Mouse (Mus musculus): ENCODE results near the gene Gm5089. TPM values are rescaled to one million over a fixed set of nuclear protein-coding genes. Genes with fewer than 3 reads are reported as not detected.
A peak's percentile ranks its signal among the peaks of the same experiment; 100 is the strongest.
"Not testable (repeated sequence)": the region's sequence is repeated elsewhere in the genome, so short reads cannot be mapped to it uniquely, and the experiment has no call there.

Gm5089 gene
- polyA plus RNA-seq, 1 experiment from 2014 or later, result not detected

DNA sequence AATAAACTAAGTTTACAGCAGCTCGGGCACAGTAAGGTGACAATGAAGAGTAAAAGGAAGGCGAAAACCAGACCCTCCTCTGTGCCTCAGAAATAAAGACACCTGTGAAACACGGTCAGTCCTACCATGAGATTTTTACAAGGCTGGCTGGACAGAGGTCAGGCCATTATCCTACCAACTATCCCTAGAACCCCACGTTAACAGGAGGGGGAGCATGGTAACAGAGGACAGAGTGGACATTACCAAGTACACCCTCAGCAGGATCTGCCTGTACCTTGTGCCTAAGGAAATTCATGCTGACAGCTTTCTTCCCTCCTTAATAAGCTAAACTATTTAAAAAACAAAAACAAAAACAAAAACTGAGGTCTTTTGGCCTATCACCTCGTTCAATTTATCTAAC lies 9.3 kb upstream of the Gm5089 start:
- 43% methylated on average over 5 of the region's 5 CpGs for WGBS (ENCODE audit: insufficient replicate concordance)
- H3K27ac ChIP-seq (replicated peaks), result no peak overlapping the region
- no peaks in the 10 kb centered on the region for H3K36me3 ChIP-seq (replicated peaks)
- no peaks in the 10 kb centered on the region for H3K9me3 ChIP-seq (replicated peaks)
- H3K4me2 ChIP-seq, result no peak overlapping the region
- H3K27me3 ChIP-seq, result peaks cover 58% of the 10 kb centered on the region
- no peak for ATAC-seq (ENCODE audit: insufficient read depth)
- no peak overlapping the region for H3K4me3 ChIP-seq (replicated peaks)
- no peak overlapping the region for H3K9ac ChIP-seq
- H3K4me1 ChIP-seq (replicated peaks), result peaks cover 13% of the 10 kb centered on the region

DNA sequence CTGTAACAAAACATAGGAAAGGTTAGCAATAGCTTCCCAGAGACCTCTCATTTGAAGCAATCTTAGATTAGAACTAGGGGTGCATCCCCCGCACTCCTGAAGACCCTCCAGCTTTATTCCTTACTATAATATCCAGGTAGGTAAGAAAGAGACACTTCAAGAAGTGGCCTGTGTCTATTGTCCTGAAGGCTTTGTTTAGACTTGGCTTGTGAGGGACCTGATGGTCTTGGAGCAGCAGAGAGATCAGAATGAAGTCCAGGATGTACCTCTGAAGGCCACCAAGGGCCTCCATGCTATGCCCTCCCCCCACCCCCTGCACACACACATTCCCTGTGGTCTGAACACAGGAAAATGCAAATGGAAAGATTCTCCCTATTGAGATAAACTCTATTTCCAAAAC lies 8.9 kb upstream of the Gm5089 start:
- no peak overlapping the region for H3K27ac ChIP-seq (replicated peaks)
- peaks cover 8% of the 10 kb centered on the region for H3K4me1 ChIP-seq (replicated peaks)
- WGBS (ENCODE audit: insufficient replicate concordance), result 76% methylated on average over 1 of the region's 1 CpGs
- H3K27me3 ChIP-seq, result peaks cover 58% of the 10 kb centered on the region
- no peak overlapping the region for H3K4me3 ChIP-seq (replicated peaks)
- H3K36me3 ChIP-seq (replicated peaks), result no peaks in the 10 kb centered on the region
- ATAC-seq (ENCODE audit: insufficient read depth), result no peak
- no peak overlapping the region for H3K9ac ChIP-seq
- H3K9me3 ChIP-seq (replicated peaks), result no peaks in the 10 kb centered on the region
- no peak overlapping the region for H3K4me2 ChIP-seq

DNA sequence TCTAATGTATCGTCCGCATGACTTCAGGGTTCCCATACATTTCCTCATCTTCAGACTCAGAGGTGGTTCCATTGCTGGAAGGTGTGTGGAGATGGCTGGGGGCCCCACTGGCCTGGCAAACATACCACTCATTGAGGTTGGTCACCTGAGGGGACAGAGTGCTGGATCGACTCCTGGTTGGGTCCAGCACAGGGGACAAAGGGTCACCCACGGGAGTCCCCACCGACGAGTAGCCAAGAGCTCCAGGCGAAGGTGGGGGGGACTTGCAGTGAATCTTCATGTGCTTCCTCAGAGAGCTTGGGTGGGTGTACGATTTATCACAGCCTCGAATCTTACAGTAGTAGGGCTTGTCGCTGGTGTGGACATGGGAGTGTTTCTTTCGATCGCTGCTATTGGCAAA lies 8.4 kb upstream of the Gm5089 start:
- H3K36me3 ChIP-seq (replicated peaks); H3K27ac ChIP-seq (replicated peaks); H3K4me1 ChIP-seq (replicated peaks); H3K9me3 ChIP-seq (replicated peaks); H3K4me2 ChIP-seq; H3K9ac ChIP-seq; H3K4me3 ChIP-seq (replicated peaks); ATAC-seq (ENCODE audit: insufficient read depth): not testable (repeated sequence)
- peaks cover 58% of the 10 kb centered on the region for H3K27me3 ChIP-seq
- WGBS (ENCODE audit: insufficient replicate concordance), result 55% methylated on average over 12 of the region's 12 CpGs

DNA sequence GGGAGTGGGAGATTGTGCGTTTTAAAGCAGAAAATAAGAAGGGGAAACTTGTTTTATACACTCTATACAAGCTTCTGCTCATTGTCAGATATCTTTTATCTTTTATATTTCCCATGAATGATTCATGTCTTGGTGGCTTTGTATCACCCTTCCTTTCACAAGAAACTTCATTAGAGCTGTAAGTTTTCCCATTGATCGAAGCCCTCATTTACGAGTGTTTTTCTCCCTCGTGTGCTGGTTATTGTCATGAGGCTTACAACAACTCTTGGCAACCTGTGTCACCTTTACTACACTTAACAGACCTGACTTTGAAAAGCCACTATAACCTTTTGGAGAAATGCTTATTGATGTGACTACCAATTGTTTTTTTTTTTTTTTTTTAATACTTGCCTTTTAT lies 4.6 kb upstream of the Gm5089 start:
- no peaks in the 10 kb centered on the region for H3K36me3 ChIP-seq (replicated peaks)
- no peak overlapping the region for H3K27ac ChIP-seq (replicated peaks)
- no peaks in the 10 kb centered on the region for H3K9me3 ChIP-seq (replicated peaks)
- ATAC-seq (ENCODE audit: insufficient read depth), result no peak
- H3K4me2 ChIP-seq, result no peak overlapping the region
- peaks cover 6% of the 10 kb centered on the region for H3K4me1 ChIP-seq (replicated peaks)
- no peak overlapping the region for H3K4me3 ChIP-seq (replicated peaks)
- peaks cover 63% of the 10 kb centered on the region for H3K27me3 ChIP-seq
- H3K9ac ChIP-seq, result no peak overlapping the region
- 56% methylated on average over 4 of the region's 4 CpGs for WGBS (ENCODE audit: insufficient replicate concordance)

DNA sequence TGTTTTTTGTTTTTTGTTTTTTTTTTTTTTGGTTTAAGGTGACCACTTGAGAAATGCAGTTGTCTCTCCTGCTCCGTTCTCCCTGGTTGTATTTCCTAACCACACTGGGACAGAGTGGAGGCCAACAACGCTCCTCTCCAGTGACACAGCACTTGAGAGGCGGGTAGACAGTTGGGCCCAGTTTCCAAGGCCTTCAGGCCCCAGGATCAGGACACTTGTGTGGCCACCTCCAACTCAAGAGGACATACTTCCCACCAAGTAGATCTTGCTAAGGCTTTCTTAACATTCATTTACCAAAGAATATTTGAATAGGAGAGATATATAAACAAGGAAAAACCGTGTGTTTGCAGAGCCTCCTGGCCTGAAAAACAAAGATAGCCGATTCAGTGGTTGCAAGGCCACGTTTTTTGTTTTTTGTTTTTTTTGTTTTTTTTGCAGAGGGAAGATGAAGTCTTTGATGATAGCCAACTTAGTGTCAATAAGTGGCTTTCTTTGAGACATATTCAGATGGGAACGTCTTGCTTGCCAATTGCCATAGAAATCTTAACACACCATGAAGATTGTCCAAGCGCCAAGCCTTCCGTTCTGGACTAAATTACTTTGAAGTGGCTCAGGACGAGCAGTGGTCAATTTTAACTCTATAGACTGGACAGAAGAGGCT lies 4.1 kb upstream of the Gm5089 start:
- Histone ChIP-seq H3K4me3 (replicated peaks) (no peak overlapping the region), H3K27me3 (peaks cover 63% of the 10 kb centered on the region), H3K9me3 (replicated peaks) (no peaks in the 10 kb centered on the region), H3K27ac (replicated peaks) (no peak overlapping the region), H3K9ac (no peak overlapping the region), H3K36me3 (replicated peaks) (no peaks in the 10 kb centered on the region), H3K4me1 (replicated peaks) (peaks cover 9% of the 10 kb centered on the region), H3K4me2 (no peak overlapping the region)
- 50% methylated on average over 10 of the region's 10 CpGs for WGBS (ENCODE audit: insufficient replicate concordance)
- no peak for ATAC-seq (ENCODE audit: insufficient read depth)

DNA sequence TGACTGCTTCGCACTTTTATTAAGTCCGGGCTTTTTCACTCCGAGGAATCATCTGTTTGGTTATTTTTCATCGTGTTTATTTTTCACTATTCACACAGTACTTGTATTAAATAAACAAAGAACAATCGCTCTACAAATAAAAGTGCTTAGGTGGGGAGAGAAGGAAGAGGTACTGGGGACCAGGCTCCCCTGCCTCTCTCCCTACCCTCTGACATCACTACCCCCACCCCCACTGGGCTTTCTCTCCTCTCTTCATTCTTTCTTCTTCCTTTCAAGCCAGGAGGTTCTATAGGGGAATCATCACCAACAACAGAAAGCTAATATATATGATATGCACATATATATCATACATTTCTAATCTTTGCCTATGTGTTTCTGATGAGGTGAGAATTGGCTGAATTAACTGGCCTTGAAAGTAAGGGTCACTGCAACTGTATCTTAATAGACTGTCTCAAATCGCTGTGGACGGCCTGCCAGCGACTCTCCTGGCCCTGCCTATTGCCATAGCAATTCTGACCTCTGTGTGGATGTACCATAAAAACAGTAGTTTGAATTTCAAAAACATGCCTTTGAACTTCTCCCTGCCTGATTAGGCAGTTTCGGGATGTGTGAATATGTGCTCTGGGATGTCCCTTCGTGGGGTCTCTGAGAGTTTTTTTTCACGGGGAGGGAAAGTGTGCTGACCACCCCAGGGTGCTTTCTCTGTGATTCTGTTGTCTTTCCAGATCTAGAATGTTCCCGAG lies 3.3 kb upstream of the Gm5089 start:
- 19% methylated on average over 12 of the region's 12 CpGs for WGBS (ENCODE audit: insufficient replicate concordance)
- Histone ChIP-seq H3K27ac (replicated peaks) (no peak overlapping the region), H3K4me3 (replicated peaks) (no peak overlapping the region), H3K4me1 (replicated peaks) (peaks cover 9% of the 10 kb centered on the region), H3K27me3 (peaks cover 66% of the 10 kb centered on the region), H3K9ac (no peak overlapping the region), H3K36me3 (replicated peaks) (no peaks in the 10 kb centered on the region), H3K9me3 (replicated peaks) (no peaks in the 10 kb centered on the region), H3K4me2 (peak overlapping the region; percentile 38; the same call in 1 of the 2 replicates)
- ATAC-seq (ENCODE audit: insufficient read depth), result no peak

DNA sequence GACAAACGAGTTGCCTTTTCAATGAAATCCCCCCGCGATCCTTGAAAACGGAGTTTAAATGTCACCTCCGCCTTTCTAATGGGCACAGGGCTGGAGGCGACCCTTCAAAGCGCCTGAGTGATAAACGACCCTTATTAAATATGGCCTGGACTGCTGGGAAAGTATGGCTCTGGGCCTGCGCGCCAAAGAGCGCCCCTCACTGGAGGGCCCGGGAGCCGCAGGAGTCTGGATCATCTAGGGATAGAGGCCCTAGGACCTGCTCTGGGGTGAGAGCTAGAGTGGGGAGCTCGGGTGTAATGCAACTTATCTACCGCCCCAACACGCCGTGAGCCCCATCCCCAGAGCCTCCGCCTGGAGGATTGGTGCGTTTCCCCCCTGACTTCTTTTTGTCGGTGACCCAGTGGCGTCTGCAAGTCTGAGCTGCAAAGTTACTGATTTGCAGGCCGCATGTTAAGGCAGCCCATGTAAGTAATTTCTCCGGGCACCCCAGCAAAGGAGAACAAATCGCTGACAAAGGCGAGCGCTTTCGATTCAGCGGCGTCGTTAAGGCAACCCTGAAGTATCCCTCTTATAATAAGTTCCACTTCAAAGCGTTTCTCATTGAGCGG lies 2.6 kb upstream of the Gm5089 start:
- Histone ChIP-seq H3K27ac (replicated peaks) (no peak overlapping the region), H3K36me3 (replicated peaks) (no peaks in the 10 kb centered on the region), H3K4me2 (peak overlapping the region; percentile 38), H3K4me3 (replicated peaks) (peak overlapping the region; percentile 9; the same call in 1 of the 2 replicates), H3K9me3 (replicated peaks) (no peaks in the 10 kb centered on the region), H3K4me1 (replicated peaks) (peaks cover 9% of the 10 kb centered on the region), H3K9ac (no peak overlapping the region), H3K27me3 (peaks cover 73% of the 10 kb centered on the region)
- WGBS (ENCODE audit: insufficient replicate concordance), result 8% methylated on average over 32 of the region's 32 CpGs
- no peak for ATAC-seq (ENCODE audit: insufficient read depth)

DNA sequence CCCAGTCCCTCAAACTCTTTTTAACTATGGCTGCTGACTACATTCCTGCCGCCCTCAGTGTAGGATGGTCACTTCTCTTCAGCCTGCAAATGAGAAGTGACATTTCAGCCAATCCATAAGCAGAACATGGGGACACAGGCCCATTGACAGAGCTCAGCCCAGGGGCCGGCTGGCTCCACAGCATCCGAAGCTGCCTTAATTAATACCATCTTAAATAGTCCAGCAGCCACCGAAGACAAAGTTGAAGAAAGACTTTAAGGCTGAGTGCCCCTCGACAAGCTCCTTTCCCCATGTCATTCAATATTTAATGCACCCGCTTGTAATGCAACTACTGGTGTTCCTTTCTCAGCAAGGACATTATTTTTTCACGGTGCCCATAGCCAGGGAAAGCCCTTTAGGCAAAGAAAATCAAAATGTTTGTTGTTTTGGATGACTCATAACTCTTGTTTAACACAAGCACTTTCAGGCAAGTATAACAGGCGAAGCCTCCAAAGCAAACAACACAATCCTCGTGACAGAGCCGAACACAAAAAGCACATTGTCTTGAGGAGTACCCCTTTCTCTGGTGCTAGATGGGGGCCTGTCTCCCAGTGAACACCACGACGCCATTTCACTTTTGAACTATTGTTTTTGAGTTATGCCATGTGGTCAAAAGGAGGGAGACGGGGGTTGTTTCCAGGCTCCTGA lies 1.9 kb upstream of the Gm5089 start:
- H3K36me3 ChIP-seq (replicated peaks), result no peaks in the 10 kb centered on the region
- no peak for ATAC-seq (ENCODE audit: insufficient read depth)
- H3K9me3 ChIP-seq (replicated peaks), result no peaks in the 10 kb centered on the region
- H3K4me2 ChIP-seq, result no peak overlapping the region
- H3K27me3 ChIP-seq, result peaks cover 79% of the 10 kb centered on the region
- no peak overlapping the region for H3K9ac ChIP-seq
- WGBS (ENCODE audit: insufficient replicate concordance), result 43% methylated on average over 13 of the region's 13 CpGs
- H3K27ac ChIP-seq (replicated peaks), result no peak overlapping the region
- no peak overlapping the region for H3K4me3 ChIP-seq (replicated peaks)
- H3K4me1 ChIP-seq (replicated peaks), result peaks cover 9% of the 10 kb centered on the region

DNA sequence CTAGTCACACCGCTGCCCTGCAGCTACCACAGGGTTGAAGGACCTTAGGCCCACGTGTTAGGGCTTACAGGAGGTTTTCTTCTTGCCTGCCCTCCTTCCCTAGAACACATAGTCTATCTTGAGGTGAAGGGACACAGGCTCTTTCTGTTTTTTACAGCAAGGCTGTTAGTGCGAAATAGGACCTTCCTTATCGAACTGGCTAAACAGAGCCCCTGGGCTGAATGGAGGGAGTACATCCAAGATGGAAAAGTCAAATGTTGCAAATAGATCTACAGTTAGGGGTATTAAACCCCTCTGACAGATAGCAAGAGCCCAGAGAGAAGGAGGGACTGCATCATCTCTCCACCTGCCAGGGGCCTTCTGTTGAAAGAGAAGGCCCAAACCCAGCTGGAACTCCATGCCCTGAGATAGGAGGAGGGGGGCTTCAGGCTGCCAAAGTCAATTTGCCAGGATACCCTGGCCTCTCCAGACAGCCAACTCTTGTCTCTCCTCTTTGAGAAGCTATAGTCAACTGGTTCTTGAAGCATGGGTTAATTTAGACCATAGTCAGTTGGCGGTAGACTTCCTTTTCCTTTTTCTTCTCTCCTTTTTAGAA lies 733 bp upstream of the Gm5089 start:
- Histone ChIP-seq H3K36me3 (replicated peaks) (no peaks in the 10 kb centered on the region), H3K4me3 (replicated peaks) (no peak overlapping the region), H3K27me3 (peaks cover 89% of the 10 kb centered on the region), H3K27ac (replicated peaks) (no peak overlapping the region), H3K4me2 (no peak overlapping the region), H3K9ac (no peak overlapping the region), H3K9me3 (replicated peaks) (no peaks in the 10 kb centered on the region), H3K4me1 (replicated peaks) (peaks cover 9% of the 10 kb centered on the region)
- 49% methylated on average over 5 of the region's 5 CpGs for WGBS (ENCODE audit: insufficient replicate concordance)
- ATAC-seq (ENCODE audit: insufficient read depth), result no peak

DNA sequence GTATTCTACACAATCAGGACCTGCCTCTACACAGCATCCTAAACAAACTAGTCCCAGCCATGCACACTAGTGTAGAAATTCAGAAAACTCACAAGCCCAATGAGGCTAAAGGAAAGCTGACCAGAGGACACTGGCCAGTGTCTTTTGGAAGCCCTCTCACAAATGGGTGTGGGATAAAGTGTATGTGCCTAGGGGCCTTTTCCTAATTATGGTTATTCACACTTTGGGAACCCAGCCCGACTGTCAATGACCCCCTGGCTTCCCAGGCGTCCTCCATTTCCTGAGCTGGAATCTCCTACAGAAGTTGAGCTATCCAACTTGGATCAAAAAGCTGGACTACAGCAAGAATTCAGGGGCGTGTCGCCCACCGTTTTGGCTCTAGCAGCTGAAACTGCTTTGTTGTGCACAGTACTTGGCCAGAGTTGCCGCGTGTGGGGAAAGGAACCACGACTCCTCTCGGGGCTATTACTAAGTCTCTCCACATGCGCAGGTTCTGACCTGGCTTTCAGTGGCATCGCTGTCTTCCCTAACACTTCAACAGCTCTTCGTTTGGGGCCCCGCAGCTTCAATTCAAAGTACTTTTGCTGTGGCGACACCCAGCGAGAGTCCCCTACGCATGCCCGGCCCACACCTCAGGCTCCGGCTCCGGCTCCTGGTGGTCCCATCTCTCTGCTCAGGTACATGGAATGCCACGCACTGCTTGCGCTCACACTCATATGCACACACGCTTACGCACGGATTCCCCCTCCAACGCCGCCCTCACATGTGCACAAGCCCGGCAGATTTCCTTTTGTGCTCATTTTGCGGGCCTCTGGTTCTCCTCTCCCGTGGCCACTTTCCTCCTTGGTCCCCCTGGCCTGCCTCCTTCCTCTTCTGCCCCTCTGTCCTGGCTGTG lies 1.1 kb downstream of the Gm5089 start:
- WGBS (ENCODE audit: insufficient replicate concordance), result 6% methylated on average over 29 of the region's 29 CpGs
- Histone ChIP-seq H3K4me1 (replicated peaks) (peaks cover 9% of the 10 kb centered on the region), H3K9ac (no peak overlapping the region), H3K4me3 (replicated peaks) (0 out of 2 replicates have a peak overlapping the region, but pooled peaks have one; percentile 23), H3K9me3 (replicated peaks) (no peaks in the 10 kb centered on the region), H3K27me3 (peaks cover 80% of the 10 kb centered on the region), H3K36me3 (replicated peaks) (no peaks in the 10 kb centered on the region), H3K4me2 (no peak overlapping the region; the same call in 1 of the 2 replicates), H3K27ac (replicated peaks) (no peak overlapping the region)
- no peak for ATAC-seq (ENCODE audit: insufficient read depth)
